Mouse (Mus musculus): ENCODE measurements around the gene RPS10-NUDT3. TPM values are rescaled to one million over a fixed set of nuclear protein-coding genes. Genes with fewer than 3 reads are reported as not detected.
A peak's percentile ranks its signal among the peaks of the same experiment; 100 is the strongest.
"Not testable (repeated sequence)": the region's sequence is repeated elsewhere in the genome, so short reads cannot be mapped to it uniquely, and the experiment has no call there.

Gene RPS10-NUDT3
- polyA plus RNA-seq, 1 experiment from 2014 or later, result not detected

DNA sequence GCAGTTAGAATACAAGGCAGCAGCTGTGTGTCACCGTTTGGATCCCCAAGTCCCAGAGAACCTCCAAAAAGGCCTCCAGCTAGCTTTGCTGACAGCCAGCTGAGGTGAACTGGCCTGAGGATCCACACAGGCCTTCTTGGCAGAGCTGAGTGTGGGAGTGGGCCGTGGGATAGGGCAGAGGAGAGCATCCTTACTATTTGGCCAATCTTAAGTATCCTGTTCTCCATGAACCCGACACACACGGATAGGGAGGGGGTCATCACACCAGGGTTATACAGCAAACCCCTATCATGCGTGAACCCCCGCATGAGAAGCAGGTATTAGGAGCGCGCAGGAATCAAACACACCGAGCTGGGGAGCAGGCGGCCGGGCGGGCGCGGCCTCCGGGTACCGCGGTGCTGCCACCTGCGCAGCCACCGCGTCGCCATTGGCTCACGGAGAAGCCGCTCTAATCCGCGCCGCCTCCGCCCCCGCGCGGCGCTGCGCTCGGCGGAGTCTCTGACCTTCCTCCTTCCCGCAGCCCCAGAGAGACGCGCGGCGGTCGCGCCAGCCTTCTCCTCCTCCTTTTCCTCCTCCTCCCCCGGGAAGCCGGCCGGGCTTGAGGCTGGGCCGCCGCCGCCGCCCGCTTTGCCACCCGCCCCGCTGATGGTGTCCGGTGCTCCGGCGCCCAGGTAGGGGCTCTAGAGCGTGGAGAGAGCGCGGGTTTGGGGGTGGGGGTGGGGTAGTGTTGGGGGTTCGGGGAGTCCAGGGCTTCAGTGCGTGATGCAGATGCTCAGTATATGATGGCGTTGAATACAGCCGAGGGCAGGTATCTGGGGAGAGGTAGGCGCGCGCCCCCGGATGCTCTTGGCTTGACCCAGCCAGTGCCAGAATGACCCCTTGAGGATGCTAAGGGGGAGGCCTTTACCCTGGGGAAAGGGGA is 20.3 kb upstream of the RPS10-NUDT3 start, which contains the start of gene Pacsin1:
Gene Pacsin1 (plus strand): TSS at position 421 of the 922 bp plus-strand sequence.
- Histone ChIP-seq H3K9ac (replicated peaks) (peak within 1 kb of the TSS; percentile 78), H3K4me1 (replicated peaks) (peaks cover 18% of the 10 kb centered on the region), H3K27me3 (peaks cover 27% of the 10 kb centered on the region), H3K27ac (peak within 1 kb of the TSS; percentile 58; the same call in 1 of the 2 replicates), H3K9me3 (no peaks in the 10 kb centered on the region), H3K4me3 (replicated peaks) (peak within 1 kb of the TSS; percentile 62), H3K36me3 (no peaks in the 10 kb centered on the region), H3K4me2 (replicated peaks) (peak within 1 kb of the TSS; percentile 87)
- ATAC-seq, result peak; percentile 85
- WGBS, result 1% methylated on average over 62 of the region's 65 CpGs

DNA sequence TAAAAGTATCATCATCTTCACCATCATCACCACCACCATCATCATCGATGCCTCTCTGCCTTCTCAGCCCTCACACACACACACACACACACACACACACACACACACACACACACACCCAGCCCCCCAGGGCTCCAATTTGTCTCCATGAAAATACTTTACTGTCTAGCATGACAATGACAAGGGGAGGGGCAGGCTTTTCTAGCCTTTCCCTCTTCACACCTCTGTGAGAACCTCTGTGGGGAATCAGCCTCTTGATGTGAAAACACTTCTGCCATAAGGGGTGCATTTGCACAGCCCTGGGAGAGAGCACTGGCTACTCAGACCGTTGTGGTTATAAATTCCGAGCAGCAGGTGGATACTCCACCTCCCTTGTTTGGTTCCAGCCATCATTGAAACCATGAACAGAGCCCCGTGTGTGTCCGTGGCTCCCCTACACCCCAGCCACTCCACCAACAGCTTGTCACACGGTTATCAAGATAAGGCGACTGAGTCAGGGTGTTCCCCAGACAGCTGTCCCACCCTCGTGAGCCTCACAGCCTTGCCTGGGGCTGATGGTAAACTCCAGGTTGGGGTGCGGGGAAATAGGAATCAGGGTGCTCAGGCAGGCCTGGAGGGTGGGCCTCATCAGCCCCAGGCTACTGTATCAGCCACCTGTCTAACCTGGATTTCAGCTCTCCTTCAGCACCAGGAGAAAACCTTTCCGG is 18.4 kb upstream of the RPS10-NUDT3 start:
- Histone ChIP-seq H3K9ac (replicated peaks) (no peak overlapping the region), H3K4me1 (replicated peaks) (peaks cover 18% of the 10 kb centered on the region), H3K27ac (no peak overlapping the region), H3K9me3 (no peaks in the 10 kb centered on the region), H3K4me2 (replicated peaks) (no peak overlapping the region), H3K36me3 (no peaks in the 10 kb centered on the region), H3K27me3 (peaks cover 27% of the 10 kb centered on the region), H3K4me3 (replicated peaks) (no peak overlapping the region)
- no peak for ATAC-seq
- 79% methylated on average over 10 of the region's 10 CpGs for WGBS

DNA sequence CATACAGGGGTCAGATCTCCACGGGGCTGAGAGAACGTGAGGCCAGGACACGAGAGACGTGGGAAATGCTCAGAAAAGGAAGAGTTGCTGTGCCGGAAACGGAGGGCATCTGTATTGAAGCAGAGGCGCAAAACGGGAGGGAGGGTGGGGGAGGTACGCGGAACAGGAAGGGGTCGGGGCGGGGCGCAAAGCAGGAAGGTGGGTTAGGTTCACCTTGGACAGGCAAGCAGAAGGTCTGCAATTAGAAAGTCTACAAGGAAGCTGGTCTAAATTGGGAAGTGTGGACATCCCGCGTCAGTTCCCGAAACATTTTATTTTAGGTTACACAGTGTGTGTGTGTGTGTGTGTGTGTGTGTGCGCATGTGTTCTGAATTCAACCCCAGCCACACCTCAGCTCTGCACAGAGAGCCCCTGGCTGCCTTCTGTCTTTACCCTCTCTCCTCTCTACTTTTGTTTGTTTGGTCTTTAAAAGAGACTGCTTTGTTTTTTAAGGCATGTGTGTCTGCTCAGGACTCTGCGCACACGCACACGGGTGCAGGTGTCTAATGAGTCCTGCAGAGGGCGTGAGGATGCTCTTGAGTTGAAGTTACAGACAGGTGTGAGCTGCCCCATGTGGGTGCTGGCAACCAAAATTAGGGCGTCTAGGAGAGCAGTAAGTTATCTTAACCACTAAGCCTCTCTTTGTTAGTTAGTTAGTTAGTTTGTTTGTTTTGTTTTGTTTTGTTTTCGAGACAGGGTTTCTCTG is 17.2 kb upstream of the RPS10-NUDT3 start:
- no peak for ATAC-seq
- H3K9me3 ChIP-seq, result no peaks in the 10 kb centered on the region
- WGBS, result 89% methylated on average over 23 of the region's 23 CpGs
- no peak overlapping the region for H3K4me2 ChIP-seq (replicated peaks)
- no peaks in the 10 kb centered on the region for H3K36me3 ChIP-seq
- H3K9ac ChIP-seq (replicated peaks), result no peak overlapping the region
- H3K4me1 ChIP-seq (replicated peaks), result peaks cover 18% of the 10 kb centered on the region
- no peak overlapping the region for H3K27ac ChIP-seq
- H3K27me3 ChIP-seq, result peaks cover 24% of the 10 kb centered on the region
- H3K4me3 ChIP-seq (replicated peaks), result no peak overlapping the region

DNA sequence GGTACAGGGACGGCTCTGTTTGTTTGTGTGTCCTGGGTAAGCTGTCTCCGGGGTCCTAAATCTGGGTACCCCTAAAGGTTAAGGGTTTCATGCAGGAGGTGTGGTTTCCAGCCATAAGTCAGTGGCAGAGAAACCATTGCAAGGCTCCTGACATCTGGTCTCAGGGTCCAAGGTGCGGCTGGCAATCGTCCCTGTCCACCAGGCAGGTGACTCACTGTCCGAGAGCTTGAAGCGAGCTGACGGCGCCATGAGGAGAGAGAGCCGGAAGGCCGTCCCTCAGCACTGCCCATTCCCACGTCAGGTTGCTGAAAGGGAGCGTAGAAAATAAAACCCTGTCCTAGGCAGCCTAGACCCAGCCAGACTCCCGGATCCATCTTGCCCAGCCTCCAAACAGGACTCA is 15.6 kb upstream of the RPS10-NUDT3 start:
- WGBS, result 80% methylated on average over 13 of the region's 13 CpGs
- Histone ChIP-seq H3K4me2 (replicated peaks) (no peak overlapping the region), H3K4me1 (replicated peaks) (peaks cover 7% of the 10 kb centered on the region), H3K4me3 (replicated peaks) (no peak overlapping the region), H3K27ac (no peak overlapping the region), H3K9me3 (no peaks in the 10 kb centered on the region), H3K27me3 (peaks cover 8% of the 10 kb centered on the region), H3K36me3 (no peaks in the 10 kb centered on the region), H3K9ac (replicated peaks) (no peak overlapping the region)
- ATAC-seq, result no peak

DNA sequence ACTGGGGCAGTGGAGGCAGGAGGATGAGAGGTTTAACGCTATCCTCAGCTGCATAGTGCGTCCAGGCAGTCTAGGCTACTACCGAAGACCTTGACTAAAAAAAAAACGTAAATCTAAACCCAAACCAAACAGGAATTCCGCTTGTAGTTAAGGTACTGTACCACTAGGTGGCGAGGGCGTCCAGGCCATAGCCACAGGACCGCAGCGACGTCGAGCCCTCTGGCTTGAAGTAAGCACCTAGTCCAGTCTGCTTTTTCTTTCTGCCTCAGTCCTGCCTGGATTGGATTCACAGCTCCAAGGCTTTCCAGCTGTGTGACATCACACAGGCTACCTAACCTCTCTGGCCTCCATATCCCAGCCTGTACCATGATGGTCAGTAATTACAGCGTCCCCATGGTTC is 15.1 kb upstream of the RPS10-NUDT3 start:
- no peaks in the 10 kb centered on the region for H3K36me3 ChIP-seq
- no peak overlapping the region for H3K4me2 ChIP-seq (replicated peaks)
- H3K9ac ChIP-seq (replicated peaks), result no peak overlapping the region
- peaks cover 4% of the 10 kb centered on the region for H3K27me3 ChIP-seq
- peaks cover 4% of the 10 kb centered on the region for H3K4me1 ChIP-seq (replicated peaks)
- ATAC-seq, result no peak
- 11% methylated on average over 12 of the region's 12 CpGs for WGBS
- no peaks in the 10 kb centered on the region for H3K9me3 ChIP-seq
- H3K27ac ChIP-seq, result no peak overlapping the region
- H3K4me3 ChIP-seq (replicated peaks), result no peak overlapping the region

DNA sequence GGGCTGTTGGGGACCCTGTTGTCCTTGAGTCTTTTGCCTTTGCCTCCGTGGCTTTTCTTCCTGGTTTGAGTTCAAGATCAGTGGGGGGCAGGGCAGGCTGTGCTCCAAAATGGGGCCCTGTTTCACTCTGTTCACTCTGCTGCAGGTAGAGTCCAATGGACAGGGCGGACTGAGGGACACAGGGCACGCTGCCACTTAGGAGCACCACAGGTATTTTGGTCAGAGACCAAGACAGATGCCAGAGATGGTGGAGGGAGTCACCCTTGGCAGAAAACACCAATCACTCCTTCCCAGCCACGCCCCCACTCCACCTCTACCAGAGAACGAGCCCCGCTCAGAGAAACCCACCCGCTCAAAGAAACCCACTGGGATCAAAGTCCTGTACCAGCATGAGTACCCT is 10.8 kb upstream of the RPS10-NUDT3 start:
- H3K36me3 ChIP-seq, result no peaks in the 10 kb centered on the region
- H3K27me3 ChIP-seq, result no peaks in the 10 kb centered on the region
- H3K9ac ChIP-seq (replicated peaks), result no peak overlapping the region
- no peak overlapping the region for H3K27ac ChIP-seq
- no peaks in the 10 kb centered on the region for H3K9me3 ChIP-seq
- no peak for ATAC-seq
- WGBS, result 38% methylated on average over 7 of the region's 7 CpGs
- H3K4me3 ChIP-seq (replicated peaks), result no peak overlapping the region
- H3K4me1 ChIP-seq (replicated peaks), result peaks cover 11% of the 10 kb centered on the region
- no peak overlapping the region for H3K4me2 ChIP-seq (replicated peaks)

DNA sequence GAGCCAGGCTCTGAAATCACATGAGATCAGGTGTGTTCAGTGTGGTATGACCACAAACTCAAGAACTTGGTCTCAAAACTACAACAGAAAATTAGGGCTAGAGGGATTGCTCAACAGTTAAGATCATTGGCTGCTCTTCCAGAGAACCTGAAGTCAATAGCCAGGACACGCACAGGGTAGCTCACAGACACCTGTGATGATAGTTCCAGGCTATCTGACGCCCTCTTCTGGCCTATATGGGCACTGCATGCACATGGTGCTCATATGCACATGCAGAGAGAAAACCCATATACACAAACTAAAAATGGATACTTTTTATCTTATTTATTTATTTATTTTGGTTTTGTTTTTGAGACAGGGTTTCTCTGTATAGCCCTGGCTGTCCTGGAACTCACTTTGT is 9.6 kb upstream of the RPS10-NUDT3 start:
- Histone ChIP-seq H3K27me3 (no peaks in the 10 kb centered on the region), H3K4me3 (replicated peaks) (no peak overlapping the region), H3K4me2 (replicated peaks) (no peak overlapping the region), H3K4me1 (replicated peaks) (peaks cover 11% of the 10 kb centered on the region), H3K9ac (replicated peaks) (no peak overlapping the region), H3K27ac (no peak overlapping the region), H3K36me3 (no peaks in the 10 kb centered on the region), H3K9me3 (no peaks in the 10 kb centered on the region)
- no peak for ATAC-seq
- 44% methylated on average over 2 of the region's 2 CpGs for WGBS

DNA sequence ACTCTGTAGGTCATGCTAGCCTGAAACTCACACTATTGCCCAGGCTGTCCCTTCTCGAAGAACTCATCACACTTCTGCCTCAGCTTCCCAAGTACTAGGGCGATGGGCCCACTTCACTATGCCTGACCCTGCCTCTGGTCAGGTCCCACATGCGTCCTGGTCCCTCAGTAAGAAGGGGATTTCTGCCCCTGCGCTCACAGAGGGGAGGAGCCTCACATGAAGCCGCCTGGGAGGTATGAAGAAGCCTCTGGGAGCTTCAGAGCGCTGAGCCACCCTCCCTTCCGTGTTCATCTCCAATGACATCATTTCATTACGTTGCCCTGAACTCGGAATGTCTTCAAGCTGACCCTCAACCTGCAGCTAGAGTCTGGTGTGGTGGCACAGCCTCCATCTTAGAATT is 8.7 kb upstream of the RPS10-NUDT3 start:
- 83% methylated on average over 9 of the region's 9 CpGs for WGBS
- peaks cover 11% of the 10 kb centered on the region for H3K4me1 ChIP-seq (replicated peaks)
- H3K27ac ChIP-seq, result peak overlapping the region; percentile 14; the same call in 1 of the 2 replicates
- H3K4me2 ChIP-seq (replicated peaks), result no peak overlapping the region
- no peak overlapping the region for H3K4me3 ChIP-seq (replicated peaks)
- no peaks in the 10 kb centered on the region for H3K9me3 ChIP-seq
- H3K9ac ChIP-seq (replicated peaks), result no peak overlapping the region
- ATAC-seq, result no peak
- no peaks in the 10 kb centered on the region for H3K27me3 ChIP-seq
- H3K36me3 ChIP-seq, result no peaks in the 10 kb centered on the region

DNA sequence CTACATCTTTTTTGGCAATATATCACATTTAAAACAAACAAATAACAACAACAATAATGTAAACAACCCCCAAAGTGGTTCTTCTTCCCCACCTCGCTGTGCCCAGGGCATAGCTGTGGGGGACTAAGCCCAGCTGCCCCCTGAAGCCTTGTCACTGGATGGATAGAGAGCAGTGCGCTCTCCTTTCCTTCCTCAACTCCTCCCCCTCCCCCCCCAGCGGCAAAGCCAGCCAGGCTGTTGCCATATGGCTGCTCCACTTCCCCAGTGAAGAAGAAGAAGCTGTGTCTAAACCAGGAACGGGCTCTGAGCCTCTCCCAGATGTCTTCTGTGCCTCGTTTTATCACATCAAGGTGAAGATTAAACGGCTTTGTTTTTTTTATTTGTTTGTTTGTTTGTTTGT is 8.1 kb upstream of the RPS10-NUDT3 start:
- 36% methylated on average over 6 of the region's 6 CpGs for WGBS
- Histone ChIP-seq H3K27me3 (no peaks in the 10 kb centered on the region), H3K9me3 (no peaks in the 10 kb centered on the region), H3K27ac (peak overlapping the region; percentile 78), H3K4me3 (replicated peaks) (no peak overlapping the region), H3K4me1 (replicated peaks) (peaks cover 11% of the 10 kb centered on the region), H3K9ac (replicated peaks) (peak overlapping the region; percentile 4; the same call in 1 of the 2 replicates), H3K36me3 (no peaks in the 10 kb centered on the region), H3K4me2 (replicated peaks) (no peak overlapping the region; the same call in 1 of the 2 replicates)
- ATAC-seq, result no peak

DNA sequence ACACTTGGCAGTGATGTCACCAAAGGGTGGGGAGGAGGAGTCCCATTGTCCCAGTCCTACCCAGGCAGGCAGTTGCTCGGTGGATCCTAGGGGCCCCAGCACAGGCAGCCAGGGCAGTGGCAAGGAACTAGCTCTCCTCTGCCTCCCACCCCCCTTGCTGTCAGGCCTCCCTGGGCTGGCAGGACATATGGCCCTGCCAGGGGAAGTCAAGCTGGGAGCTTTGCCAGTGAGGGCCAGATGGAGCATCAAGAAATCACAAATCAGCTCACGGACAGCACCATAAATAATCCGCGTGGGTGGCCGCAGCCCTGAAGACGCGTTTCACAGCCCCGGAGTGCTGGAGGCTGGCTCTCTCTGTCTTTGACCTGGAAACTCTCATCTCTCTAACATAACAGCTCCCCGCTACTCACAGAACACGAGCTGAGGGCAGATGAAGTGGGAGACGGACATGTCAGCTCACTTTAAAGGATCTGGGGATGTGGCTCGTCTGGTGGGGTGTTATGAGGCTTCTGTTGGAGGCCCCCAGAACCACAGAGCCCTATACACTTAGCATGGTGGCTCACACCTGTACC is 7.6 kb upstream of the RPS10-NUDT3 start:
- 15% methylated on average over 12 of the region's 12 CpGs for whole genome bisulfite sequencing
- ATAC-seq, result peak; percentile 86
- no peaks in the 10 kb centered on the region for H3K36me3 ChIP-seq
- peak overlapping the region; percentile 10 for H3K4me2 ChIP-seq (replicated peaks)
- H3K27me3 ChIP-seq, result no peaks in the 10 kb centered on the region
- peak overlapping the region; percentile 78 for H3K27ac ChIP-seq
- H3K9me3 ChIP-seq, result no peaks in the 10 kb centered on the region
- H3K9ac ChIP-seq (replicated peaks), result peak overlapping the region; percentile 4
- H3K4me3 ChIP-seq (replicated peaks), result no peak overlapping the region
- H3K4me1 ChIP-seq (replicated peaks), result peaks cover 11% of the 10 kb centered on the region

DNA sequence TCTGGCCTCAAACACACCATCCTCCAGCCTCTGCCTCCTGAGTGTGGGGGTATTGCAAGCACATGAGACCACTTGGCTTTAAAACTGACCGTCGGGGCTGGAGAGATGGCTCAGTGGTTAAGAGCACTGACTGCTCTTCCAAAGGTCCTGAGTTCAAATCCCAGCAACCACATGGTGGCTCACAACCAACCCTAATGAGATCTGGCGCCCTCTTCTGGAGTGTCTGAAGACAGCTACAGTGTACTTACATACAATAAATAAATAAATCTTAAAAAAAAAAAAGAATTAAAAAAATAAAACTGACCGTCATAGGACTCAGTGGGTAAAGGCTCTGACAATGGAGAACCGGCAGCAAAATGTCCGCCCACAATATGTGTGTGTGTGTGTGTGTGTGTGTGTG is 4.8 kb upstream of the RPS10-NUDT3 start:
- not testable (repeated sequence) for H3K27me3 ChIP-seq
- WGBS, result 90% methylated on average over 6 of the region's 6 CpGs

More for the DNA sequence above, 4.8 kb upstream of the RPS10-NUDT3 start:
- not testable (repeated sequence) for H3K4me2 ChIP-seq (replicated peaks); H3K27ac ChIP-seq; H3K9me3 ChIP-seq; ATAC-seq; H3K9ac ChIP-seq (replicated peaks); H3K4me3 ChIP-seq (replicated peaks); H3K36me3 ChIP-seq
- peaks cover 21% of the 10 kb centered on the region for H3K4me1 ChIP-seq (replicated peaks)

Data from midbrain, embryonic 13.5 days (tissue).